Mouse (Mus musculus): ENCODE results near the gene Il16. TPM values are rescaled to one million over a fixed set of nuclear protein-coding genes. Genes with fewer than 3 reads are reported as not detected.

The Il16 gene
- polyA plus RNA-seq, 1 experiment from 2014 or later, result 2.5 TPM

DNA sequence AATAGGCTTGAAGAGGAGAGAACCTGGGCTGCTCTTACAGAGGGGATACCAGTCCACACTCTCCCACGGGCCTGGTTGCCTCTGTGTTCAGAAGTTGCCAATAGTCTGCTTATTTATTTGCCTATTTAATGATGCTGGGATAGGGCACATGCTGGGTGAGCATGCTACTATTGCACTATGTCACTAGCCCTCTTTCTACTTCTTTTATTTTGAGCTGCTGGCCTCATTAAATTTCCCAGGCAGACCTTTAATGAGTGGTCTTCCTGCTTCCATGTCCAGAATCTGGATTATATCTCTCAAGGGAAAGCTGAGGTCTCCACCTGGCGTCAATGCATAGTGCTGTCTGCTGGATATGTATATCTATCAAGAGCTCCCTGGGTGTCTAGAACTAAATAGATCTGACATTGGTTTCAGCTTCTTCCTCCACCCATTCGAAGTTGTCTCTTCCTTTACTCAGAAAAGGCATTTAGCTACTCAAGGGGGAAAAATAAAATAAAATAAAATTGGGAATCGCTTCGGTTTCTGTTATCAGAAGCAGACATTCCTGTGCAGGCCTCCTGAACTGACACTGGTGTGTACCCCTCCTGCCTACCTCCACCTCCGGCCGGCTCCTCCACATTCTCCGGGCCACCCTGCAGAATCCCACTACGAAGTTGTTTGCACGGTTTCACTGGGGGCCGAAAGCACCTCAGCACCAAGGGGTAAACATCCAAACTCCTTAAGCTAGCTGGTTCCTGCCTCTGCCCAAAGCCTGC is 114.3 kb downstream of the Il16 start:
- no peaks in the 10 kb centered on the region for H3K27me3 ChIP-seq (replicated peaks; ENCODE audit: control insufficient read depth, insufficient read depth, low read length)
- peaks cover 4% of the 10 kb centered on the region; the same call in 1 of the 2 replicates for H3K36me3 ChIP-seq (ENCODE audit: control insufficient read depth, insufficient read depth)
- peak overlapping the region; percentile 66 for H3K9ac ChIP-seq (ENCODE audit: low read depth, low read length)
- H3K9me3 ChIP-seq (ENCODE audit: control insufficient read depth), result no peaks in the 10 kb centered on the region
- 0 out of 2 replicates have a peak, but pooled peaks have one; percentile 1 for ATAC-seq
- 5% methylated on average over 11 of the region's 11 CpGs for WGBS
- H3K27ac ChIP-seq (ENCODE audit: low read depth, low read length), result peak overlapping the region; percentile 86; the same call in 1 of the 2 replicates
- peak; percentile 49 for TF ChIP-seq CTCF (IDR thresholded peaks at IDR 0.05; ENCODE audit: low read depth)
- peaks cover 20% of the 10 kb centered on the region; the same call in 1 of the 2 replicates for H3K4me1 ChIP-seq (replicated peaks; ENCODE audit: control insufficient read depth, insufficient read depth, low read length)
- peak overlapping the region; percentile 81 for H3K4me2 ChIP-seq (replicated peaks; ENCODE audit: low read depth)
- H3K4me3 ChIP-seq (ENCODE audit: low read depth, low read length), result peak overlapping the region; percentile 79

- no peaks in the 10 kb centered on the region for H3K9me3 ChIP-seq (ENCODE audit: control insufficient read depth)
- WGBS, result 59% methylated on average over 4 of the region's 4 CpGs
- H3K4me1 ChIP-seq (replicated peaks; ENCODE audit: control insufficient read depth, insufficient read depth, low read length), result peaks cover 9% of the 10 kb centered on the region; the same call in 1 of the 2 replicates
- H3K9ac ChIP-seq (ENCODE audit: low read depth, low read length), result no peak overlapping the region
- H3K4me3 ChIP-seq (ENCODE audit: low read depth, low read length), result no peak overlapping the region
- peak; percentile 73 for ATAC-seq
- peak overlapping the region; percentile 37; the same call in 1 of the 2 replicates for H3K4me2 ChIP-seq (replicated peaks; ENCODE audit: low read depth)
- TF ChIP-seq CTCF (IDR thresholded peaks at IDR 0.05; ENCODE audit: low read depth), result no peak
- H3K27me3 ChIP-seq (replicated peaks; ENCODE audit: control insufficient read depth, insufficient read depth, low read length), result no peaks in the 10 kb centered on the region
- peak overlapping the region; percentile 62 for H3K27ac ChIP-seq (ENCODE audit: low read depth, low read length)
- no peaks in the 10 kb centered on the region for H3K36me3 ChIP-seq (ENCODE audit: control insufficient read depth, insufficient read depth)
These were observed 118.2 kb downstream of the Il16 start for GRCm38 (mm10) chr7:83627369-83627768.

GRCm38 (mm10) chr7:83626557-83627257 is 118.8 kb downstream of the Il16 start:
- WGBS, result 36% methylated on average over 8 of the region's 8 CpGs
- Histone ChIP-seq H3K4me3 (ENCODE audit: low read depth, low read length) (no peak overlapping the region), H3K9ac (ENCODE audit: low read depth, low read length) (no peak overlapping the region), H3K27ac (ENCODE audit: low read depth, low read length) (peak overlapping the region; percentile 62), H3K4me2 (replicated peaks; ENCODE audit: low read depth) (peak overlapping the region; percentile 37; the same call in 1 of the 2 replicates), H3K9me3 (ENCODE audit: control insufficient read depth) (no peaks in the 10 kb centered on the region), H3K27me3 (replicated peaks; ENCODE audit: control insufficient read depth, insufficient read depth, low read length) (no peaks in the 10 kb centered on the region), H3K4me1 (replicated peaks; ENCODE audit: control insufficient read depth, insufficient read depth, low read length) (peaks cover 9% of the 10 kb centered on the region; the same call in 1 of the 2 replicates), H3K36me3 (ENCODE audit: control insufficient read depth, insufficient read depth) (no peaks in the 10 kb centered on the region)
- no peak for TF ChIP-seq CTCF (IDR thresholded peaks at IDR 0.05; ENCODE audit: low read depth)
- peak; percentile 82 for ATAC-seq

- no peak overlapping the region for H3K9ac ChIP-seq (ENCODE audit: low read depth, low read length)
- H3K9me3 ChIP-seq (ENCODE audit: control insufficient read depth), result no peaks in the 10 kb centered on the region
- no peaks in the 10 kb centered on the region for H3K36me3 ChIP-seq (ENCODE audit: control insufficient read depth, insufficient read depth)
- no peak for ATAC-seq
- no peak for TF ChIP-seq CTCF (IDR thresholded peaks at IDR 0.05; ENCODE audit: low read depth)
- no peak overlapping the region for H3K4me3 ChIP-seq (ENCODE audit: low read depth, low read length)
- no peak overlapping the region for H3K27ac ChIP-seq (ENCODE audit: low read depth, low read length)
- H3K4me2 ChIP-seq (replicated peaks; ENCODE audit: low read depth), result no peak overlapping the region
- 86% methylated on average over 1 of the region's 1 CpGs for WGBS
- no peaks in the 10 kb centered on the region for H3K4me1 ChIP-seq (replicated peaks; ENCODE audit: control insufficient read depth, insufficient read depth, low read length)
- H3K27me3 ChIP-seq (replicated peaks; ENCODE audit: control insufficient read depth, insufficient read depth, low read length), result no peaks in the 10 kb centered on the region
These were observed 121.5 kb downstream of the Il16 start for GRCm38 (mm10) chr7:83624065-83624464.

- no peaks in the 10 kb centered on the region for H3K9me3 ChIP-seq (ENCODE audit: control insufficient read depth)
- H3K27me3 ChIP-seq (replicated peaks; ENCODE audit: control insufficient read depth, insufficient read depth, low read length), result no peaks in the 10 kb centered on the region
- no peak overlapping the region for H3K27ac ChIP-seq (ENCODE audit: low read depth, low read length)
- no peaks in the 10 kb centered on the region for H3K36me3 ChIP-seq (ENCODE audit: control insufficient read depth, insufficient read depth)
- no peak overlapping the region for H3K4me2 ChIP-seq (replicated peaks; ENCODE audit: low read depth)
- H3K9ac ChIP-seq (ENCODE audit: low read depth, low read length), result no peak overlapping the region
- ATAC-seq, result no peak
- no peaks in the 10 kb centered on the region; the same call in 1 of the 2 replicates for H3K4me1 ChIP-seq (replicated peaks; ENCODE audit: control insufficient read depth, insufficient read depth, low read length)
- WGBS, result 90% methylated on average over 6 of the region's 6 CpGs
- H3K4me3 ChIP-seq (ENCODE audit: low read depth, low read length), result no peak overlapping the region
- no peak for TF ChIP-seq CTCF (IDR thresholded peaks at IDR 0.05; ENCODE audit: low read depth)
These were observed 122.9 kb downstream of the Il16 start for GRCm38 (mm10) chr7:83622582-83622981.

GRCm38 (mm10) chr7:83618709-83619108 is 126.8 kb downstream of the Il16 start:
- Histone ChIP-seq H3K4me3 (ENCODE audit: low read depth, low read length) (no peak overlapping the region), H3K27me3 (replicated peaks; ENCODE audit: control insufficient read depth, insufficient read depth, low read length) (no peaks in the 10 kb centered on the region), H3K9ac (ENCODE audit: low read depth, low read length) (no peak overlapping the region), H3K36me3 (ENCODE audit: control insufficient read depth, insufficient read depth) (no peaks in the 10 kb centered on the region), H3K4me2 (replicated peaks; ENCODE audit: low read depth) (no peak overlapping the region), H3K9me3 (ENCODE audit: control insufficient read depth) (no peaks in the 10 kb centered on the region), H3K4me1 (replicated peaks; ENCODE audit: control insufficient read depth, insufficient read depth, low read length) (no peaks in the 10 kb centered on the region; the same call in 1 of the 2 replicates), H3K27ac (ENCODE audit: low read depth, low read length) (no peak overlapping the region)
- TF ChIP-seq CTCF (IDR thresholded peaks at IDR 0.05; ENCODE audit: low read depth), result no peak
- WGBS, result 65% methylated on average over 1 of the region's 1 CpGs
- peak; percentile 78 for ATAC-seq

Measured in intestine, postnatal 0 days (tissue).